Mouse (Mus musculus): ENCODE results near the gene Acbd4. TPM values are rescaled to one million over a fixed set of nuclear protein-coding genes. Genes with fewer than 3 reads are reported as not detected.

The Acbd4 gene
- polyA plus RNA-seq, 1 experiment from 2014 or later = 14.4 TPM

- H3K4me2 ChIP-seq (replicated peaks) = no peak overlapping the region
- H3K4me1 ChIP-seq = peaks cover 30% of the 10 kb centered on the region
- H3K4me3 ChIP-seq = no peak overlapping the region
- no peaks in the 10 kb centered on the region for H3K36me3 ChIP-seq
- no peak overlapping the region for H3K9ac ChIP-seq
- WGBS = 66% methylated on average over 20 of the region's 20 CpGs
- H3K27me3 ChIP-seq = peaks cover 10% of the 10 kb centered on the region
- ATAC-seq (ENCODE audit: low FRiP score, low read depth) = no peak
- H3K27ac ChIP-seq = no peak overlapping the region
- H3K9me3 ChIP-seq = no peaks in the 10 kb centered on the region
These were observed 7.3 kb upstream of the Acbd4 start for GRCm38 (mm10) chr11:103093862-103094833.

DNA sequence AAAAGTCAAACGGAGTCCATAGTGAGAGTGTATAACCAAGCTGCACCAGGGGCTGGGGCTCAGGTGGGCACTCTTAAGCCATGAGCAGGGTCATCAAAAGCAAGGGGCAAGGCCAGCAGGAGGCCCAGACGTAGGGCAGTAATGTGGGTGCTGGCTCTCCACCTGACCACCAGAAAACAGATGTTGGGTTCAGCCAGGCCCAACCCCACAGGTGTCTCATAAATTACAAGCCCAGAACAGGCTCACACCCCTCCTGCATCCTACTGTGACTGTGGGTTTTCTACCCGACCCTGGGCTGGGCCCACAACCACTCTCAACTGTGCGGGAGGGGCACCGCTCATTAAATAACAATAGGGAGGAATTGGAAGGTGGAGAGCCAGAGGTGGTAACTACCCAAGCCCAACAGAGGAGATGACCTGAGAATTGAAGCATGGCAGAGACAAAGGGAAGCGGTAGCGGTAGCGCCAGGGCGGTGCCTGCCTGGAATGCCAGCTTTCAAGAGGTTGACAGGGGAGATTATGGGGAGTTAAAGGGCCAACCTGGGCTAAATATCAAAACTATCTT is 6.3 kb upstream of the Acbd4 start:
- no peaks in the 10 kb centered on the region for H3K9me3 ChIP-seq
- H3K27ac ChIP-seq = no peak overlapping the region
- no peak overlapping the region for H3K4me3 ChIP-seq
- H3K36me3 ChIP-seq = no peaks in the 10 kb centered on the region
- H3K27me3 ChIP-seq = peaks cover 21% of the 10 kb centered on the region
- no peak overlapping the region for H3K4me2 ChIP-seq (replicated peaks)
- H3K4me1 ChIP-seq = peaks cover 35% of the 10 kb centered on the region
- H3K9ac ChIP-seq = no peak overlapping the region
- no peak for ATAC-seq (ENCODE audit: low FRiP score, low read depth)
- 63% methylated on average over 9 of the region's 9 CpGs for WGBS

DNA sequence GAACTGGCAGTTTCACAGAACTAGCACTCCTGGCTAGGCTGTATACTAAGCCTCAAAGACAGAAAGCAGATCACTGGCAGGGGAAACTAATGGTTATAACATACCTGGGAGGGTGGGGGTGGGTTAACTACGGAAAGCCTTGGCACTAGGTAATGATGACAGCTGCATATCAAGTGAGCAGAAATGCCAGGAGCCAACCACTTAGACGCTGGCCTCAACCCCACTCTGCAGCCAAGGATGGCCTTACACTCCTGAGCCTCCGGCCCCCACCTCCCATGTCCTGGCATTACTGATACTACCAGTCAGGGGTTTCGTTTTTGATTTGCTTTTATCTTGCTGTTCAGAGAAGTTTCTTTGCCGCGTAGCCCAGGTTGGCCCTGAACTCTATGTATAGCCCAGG is 5.7 kb upstream of the Acbd4 start:
- no peaks in the 10 kb centered on the region for H3K9me3 ChIP-seq
- no peak overlapping the region for H3K27ac ChIP-seq
- 83% methylated on average over 6 of the region's 6 CpGs for WGBS
- peaks cover 35% of the 10 kb centered on the region for H3K4me1 ChIP-seq
- no peaks in the 10 kb centered on the region for H3K36me3 ChIP-seq
- peaks cover 27% of the 10 kb centered on the region for H3K27me3 ChIP-seq
- no peak overlapping the region for H3K4me2 ChIP-seq (replicated peaks)
- no peak overlapping the region for H3K4me3 ChIP-seq
- ATAC-seq (ENCODE audit: low FRiP score, low read depth) = no peak
- no peak overlapping the region for H3K9ac ChIP-seq

DNA sequence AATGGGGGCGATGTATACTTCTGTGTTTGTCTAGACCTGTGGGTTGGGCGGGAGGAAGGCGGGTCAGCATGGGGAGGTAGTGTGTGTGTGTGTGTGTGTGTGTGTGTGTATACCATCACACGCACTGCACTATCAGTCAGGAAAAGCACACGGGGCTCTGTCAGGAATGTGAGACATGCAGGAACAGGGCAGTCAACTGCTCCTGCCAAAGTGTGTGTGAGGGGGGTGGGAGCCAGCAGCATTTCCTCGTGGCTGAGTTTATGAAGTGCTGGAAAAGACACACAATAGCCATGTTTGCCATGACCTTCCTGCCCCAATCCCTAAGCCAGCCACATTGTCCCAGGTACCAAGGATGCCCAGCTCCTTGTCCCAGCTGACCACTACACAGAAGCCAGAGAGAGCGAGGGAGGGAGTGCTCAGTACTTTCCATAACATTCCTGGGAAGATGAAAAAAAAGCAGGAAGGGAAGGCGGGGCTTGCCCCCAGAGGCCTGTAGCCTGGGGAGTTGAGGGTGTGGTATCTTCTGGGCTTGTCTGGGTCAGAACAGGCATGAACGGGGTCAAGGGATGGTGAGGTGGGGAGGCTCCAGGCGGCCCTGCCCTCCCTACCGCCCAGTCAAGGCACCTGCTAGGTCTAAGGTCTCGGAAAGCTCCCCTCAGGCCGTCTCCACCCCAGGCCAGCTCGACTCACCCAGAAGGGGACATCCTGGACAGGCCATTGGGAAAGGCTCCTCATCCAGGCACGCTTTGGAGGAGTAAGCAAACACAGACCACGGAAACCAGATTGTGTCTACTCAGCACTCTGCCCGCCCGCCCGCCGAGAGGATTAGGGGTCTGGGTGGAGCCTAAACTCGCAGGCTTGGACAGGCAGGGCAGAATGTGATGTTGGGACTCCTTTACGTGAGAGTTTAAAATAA is 4.2 kb upstream of the Acbd4 start:
- no peaks in the 10 kb centered on the region for H3K36me3 ChIP-seq
- peak overlapping the region; percentile 13 for H3K9ac ChIP-seq
- H3K4me1 ChIP-seq = peaks cover 46% of the 10 kb centered on the region
- peak overlapping the region; percentile 20 for H3K4me3 ChIP-seq
- peak overlapping the region; percentile 55; the same call in 1 of the 2 replicates for H3K27ac ChIP-seq
- 0 out of 2 replicates have a peak, but pooled peaks have one; percentile 9 for ATAC-seq (ENCODE audit: low FRiP score, low read depth)
- peaks cover 37% of the 10 kb centered on the region for H3K27me3 ChIP-seq
- no peaks in the 10 kb centered on the region for H3K9me3 ChIP-seq
- 23% methylated on average over 22 of the region's 22 CpGs for WGBS
- peak overlapping the region; percentile 46 for H3K4me2 ChIP-seq (replicated peaks)

GRCm38 (mm10) chr11:103098531-103099190 is 2.8 kb upstream of the Acbd4 start:
- H3K4me2 ChIP-seq (replicated peaks) = no peak overlapping the region
- 0 out of 2 replicates have a peak overlapping the region, but pooled peaks have one; percentile 25 for H3K9ac ChIP-seq
- peaks cover 54% of the 10 kb centered on the region for H3K4me1 ChIP-seq
- WGBS = 74% methylated on average over 11 of the region's 11 CpGs
- ATAC-seq (ENCODE audit: low FRiP score, low read depth) = no peak
- H3K9me3 ChIP-seq = no peaks in the 10 kb centered on the region
- H3K4me3 ChIP-seq = no peak overlapping the region
- peaks cover 43% of the 10 kb centered on the region for H3K27me3 ChIP-seq
- H3K27ac ChIP-seq = no peak overlapping the region
- H3K36me3 ChIP-seq = no peaks in the 10 kb centered on the region

GRCm38 (mm10) chr11:103099352-103099940 is 2.0 kb upstream of the Acbd4 start:
- H3K36me3 ChIP-seq = no peaks in the 10 kb centered on the region
- WGBS = 48% methylated on average over 12 of the region's 12 CpGs
- H3K4me3 ChIP-seq = no peak overlapping the region
- peak overlapping the region; percentile 26; the same call in 1 of the 2 replicates for H3K9ac ChIP-seq
- H3K27ac ChIP-seq = no peak overlapping the region
- no peak overlapping the region for H3K4me2 ChIP-seq (replicated peaks)
- H3K27me3 ChIP-seq = peaks cover 49% of the 10 kb centered on the region
- ATAC-seq (ENCODE audit: low FRiP score, low read depth) = no peak
- no peaks in the 10 kb centered on the region for H3K9me3 ChIP-seq
- H3K4me1 ChIP-seq = peaks cover 53% of the 10 kb centered on the region

DNA sequence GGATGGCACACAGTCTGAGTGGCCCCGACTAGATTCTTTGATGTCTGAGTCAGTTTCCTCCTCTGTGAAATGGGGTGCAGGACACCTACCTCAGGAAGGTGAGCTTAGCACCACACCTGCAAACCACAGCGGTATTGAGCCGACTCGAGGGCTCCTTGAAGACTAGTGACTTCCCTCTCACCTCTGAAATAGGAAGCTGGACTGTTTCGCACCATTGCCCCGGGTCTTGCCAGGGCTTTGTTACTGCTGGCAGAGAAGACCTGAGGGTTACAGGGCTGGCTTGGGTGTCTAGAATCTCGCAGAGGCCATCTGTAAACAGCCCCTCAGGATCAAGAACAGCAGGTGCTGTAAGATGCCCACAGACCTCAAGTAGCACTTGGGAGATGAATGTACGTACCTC is 1.1 kb upstream of the Acbd4 start:
- Histone ChIP-seq H3K9me3 (no peaks in the 10 kb centered on the region), H3K27ac (no peak overlapping the region), H3K4me2 (replicated peaks) (peak overlapping the region; percentile 89), H3K36me3 (no peaks in the 10 kb centered on the region), H3K9ac (no peak overlapping the region), H3K4me1 (peaks cover 51% of the 10 kb centered on the region), H3K4me3 (0 out of 2 replicates have a peak overlapping the region, but pooled peaks have one; percentile 63), H3K27me3 (peaks cover 53% of the 10 kb centered on the region)
- 65% methylated on average over 8 of the region's 8 CpGs for WGBS
- no peak for ATAC-seq (ENCODE audit: low FRiP score, low read depth)

GRCm38 (mm10) chr11:103101866-103102501 is 502 bp downstream of the Acbd4 start:
- H3K27me3 ChIP-seq = peaks cover 53% of the 10 kb centered on the region
- 0 out of 2 replicates have a peak, but pooled peaks have one; percentile 30 for ATAC-seq (ENCODE audit: low FRiP score, low read depth)
- H3K4me1 ChIP-seq = peaks cover 44% of the 10 kb centered on the region
- H3K9me3 ChIP-seq = no peaks in the 10 kb centered on the region
- peak overlapping the region; percentile 89 for H3K4me2 ChIP-seq (replicated peaks)
- peak overlapping the region; percentile 63 for H3K4me3 ChIP-seq
- no peaks in the 10 kb centered on the region for H3K36me3 ChIP-seq
- 3% methylated on average over 30 of the region's 30 CpGs for WGBS
- H3K27ac ChIP-seq = no peak overlapping the region
- H3K9ac ChIP-seq = peak overlapping the region; percentile 76

- ATAC-seq (ENCODE audit: low FRiP score, low read depth) = peak; percentile 84
- peak overlapping the region; percentile 76; the same call in 1 of the 2 replicates for H3K9ac ChIP-seq
- no peaks in the 10 kb centered on the region for H3K36me3 ChIP-seq
- H3K27ac ChIP-seq = no peak overlapping the region
- peak overlapping the region; percentile 63 for H3K4me3 ChIP-seq
- no peaks in the 10 kb centered on the region for H3K9me3 ChIP-seq
- peak overlapping the region; percentile 89 for H3K4me2 ChIP-seq (replicated peaks)
- H3K4me1 ChIP-seq = peaks cover 35% of the 10 kb centered on the region
- WGBS = under 1% methylated on average over 35 of the region's 35 CpGs
- H3K27me3 ChIP-seq = peaks cover 53% of the 10 kb centered on the region
These were observed 1.4 kb downstream of the Acbd4 start for GRCm38 (mm10) chr11:103102725-103103349.

DNA sequence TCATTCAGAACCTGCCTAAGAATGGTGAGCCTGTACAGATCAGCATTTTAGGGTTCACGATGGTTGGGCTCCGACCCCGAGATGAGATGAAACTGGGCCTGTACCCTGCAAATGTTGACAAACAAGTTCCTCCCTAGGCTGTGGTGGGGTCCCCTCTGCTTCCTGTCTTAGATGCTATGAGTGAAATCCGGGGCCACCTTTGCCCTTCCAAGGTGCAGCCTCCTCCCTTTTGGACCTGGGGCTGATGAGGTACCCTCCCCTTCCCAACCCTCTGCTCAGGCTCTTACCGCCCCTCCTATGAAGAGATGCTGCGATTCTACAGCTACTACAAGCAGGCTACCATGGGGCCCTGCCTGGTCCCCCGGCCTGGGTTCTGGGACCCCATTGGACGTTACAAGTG is 2.1 kb downstream of the Acbd4 start:
- no peak overlapping the region for H3K27ac ChIP-seq
- no peak overlapping the region for H3K9ac ChIP-seq
- H3K36me3 ChIP-seq = no peaks in the 10 kb centered on the region
- 61% methylated on average over 8 of the region's 8 CpGs for WGBS
- H3K9me3 ChIP-seq = no peaks in the 10 kb centered on the region
- peak overlapping the region; percentile 63 for H3K4me3 ChIP-seq
- peak overlapping the region; percentile 89 for H3K4me2 ChIP-seq (replicated peaks)
- H3K27me3 ChIP-seq = peaks cover 48% of the 10 kb centered on the region
- peaks cover 31% of the 10 kb centered on the region for H3K4me1 ChIP-seq
- ATAC-seq (ENCODE audit: low FRiP score, low read depth) = no peak

Data from limb, embryonic 13.5 days (tissue).